Mouse (Mus musculus) stomach, postnatal 0 days (tissue): ENCODE results near the gene Snapin. TPM values are rescaled to one million over a fixed set of nuclear protein-coding genes. Genes with fewer than 3 reads are reported as not detected.

Source experiments
- ATAC-seq: fragments of 200-750 bp; cut with Nextera tagmentation; 2 replicates; pipeline ENCODE4 v1.8.0; 2017; ENCODE audit not compliant: low FRiP score, low TSS enrichment
- DNase-seq: peaks from one replicate; pipeline ENCODE4 v3.0.0-alpha.2; 2016; ENCODE audit warnings: low spot score
- H3K27ac ChIP-seq: fragments of 300-500 bp; sonication (generic); replicated peaks from 2 replicates; pipeline ENCODE4 v1.5.1; 2014; ENCODE audit warnings: mild to moderate bottlenecking, control low read depth
- H3K27me3 ChIP-seq: fragments of 300-500 bp; sonication (generic); 2 replicates; pipeline ENCODE4 v1.6.1; 2014; ENCODE audit warnings: low read length; ENCODE audit not compliant: control insufficient read depth, insufficient read depth
- H3K36me3 ChIP-seq: fragments of 300-500 bp; sonication (generic); 2 replicates; pipeline ENCODE4 v1.6.1; 2014; ENCODE audit warnings: low read length, mixed read lengths; ENCODE audit not compliant: control insufficient read depth, insufficient read depth
- H3K4me1 ChIP-seq: fragments of 300-500 bp; sonication (generic); replicated peaks from 2 replicates; pipeline ENCODE4 v1.6.1; 2014; ENCODE audit warnings: antibody characterized with exemption; ENCODE audit not compliant: control insufficient read depth, insufficient read depth
- H3K4me2 ChIP-seq: fragments of 300-500 bp; sonication (generic); replicated peaks from 2 replicates; pipeline ENCODE4 v1.6.1; 2014; ENCODE audit warnings: low read depth, mild to moderate bottlenecking, control low read depth, moderate library complexity
- H3K4me3 ChIP-seq: fragments of 300-500 bp; sonication (generic); 2 replicates; pipeline ENCODE4 v1.5.1; 2014; ENCODE audit warnings: low read depth, low read length, control low read depth
- H3K9ac ChIP-seq: fragments of 300-500 bp; sonication (generic); 2 replicates; pipeline ENCODE4 v1.6.1; 2014; ENCODE audit warnings: mild to moderate bottlenecking, low read length, control low read depth, mixed read lengths
- H3K9me3 ChIP-seq: fragments of 300-500 bp; sonication (generic); 2 replicates; pipeline ENCODE4 v1.6.1; 2016; ENCODE audit warnings: low read length; ENCODE audit not compliant: control insufficient read depth
- CTCF ChIP-seq: IDR thresholded peaks from 2 replicates; pipeline ENCODE4 v1.5.1; 2016; ENCODE audit warnings: antibody characterized with exemption, low read depth, mild to moderate bottlenecking, moderate library complexity
- EP300 ChIP-seq: optimal IDR thresholded peaks from 2 replicates; pipeline ENCODE3; 2016; ENCODE audit warnings: antibody characterized with exemption
- WGBS: fragments of 180-500 bp; shearing (Covaris S2); extraction: QIAGEN DNeasy Blood & Tissue Kit; methylation state at CpG from one replicate; pipeline ENCODE4 v1.1.7; 2014; 5-methylcytosine and 5-hydroxymethylcytosine counted together
- polyA plus RNA-seq: library from polyadenylated mRNA; unstranded; fragments of >200 nt; fragmentation: Nextera tagmentation; extraction: Ambion mirVana; gene quantifications from 2 replicates; pipeline ENCODE4 v1.2.1, GENCODE M21; 2015

Snapin gene
- polyA plus RNA-seq, 1 experiment from 2014 or later: 63.4 TPM

- peak overlapping the region; percentile 51 for H3K9ac ChIP-seq
- DNase-seq (no peak), ATAC-seq (no peak)
- TF ChIP-seq CTCF (no peak), EP300 (no peak)
- H3K4me1 ChIP-seq: no peaks in the 10 kb centered on the region; the same call in 1 of the 2 replicates
- peak overlapping the region; percentile 46 for H3K4me2 ChIP-seq
- H3K27me3 ChIP-seq: no peaks in the 10 kb centered on the region
- H3K4me3 ChIP-seq: peak overlapping the region; percentile 37
- WGBS: 68% methylated on average over 7 of the region's 7 CpGs
- H3K9me3 ChIP-seq: no peaks in the 10 kb centered on the region
- no peaks in the 10 kb centered on the region for H3K36me3 ChIP-seq
- peak overlapping the region; percentile 88 for H3K27ac ChIP-seq
These were observed 36.5 kb upstream of the Snapin start for GRCm38 (mm10) chr3:90527291-90527873.

DNA sequence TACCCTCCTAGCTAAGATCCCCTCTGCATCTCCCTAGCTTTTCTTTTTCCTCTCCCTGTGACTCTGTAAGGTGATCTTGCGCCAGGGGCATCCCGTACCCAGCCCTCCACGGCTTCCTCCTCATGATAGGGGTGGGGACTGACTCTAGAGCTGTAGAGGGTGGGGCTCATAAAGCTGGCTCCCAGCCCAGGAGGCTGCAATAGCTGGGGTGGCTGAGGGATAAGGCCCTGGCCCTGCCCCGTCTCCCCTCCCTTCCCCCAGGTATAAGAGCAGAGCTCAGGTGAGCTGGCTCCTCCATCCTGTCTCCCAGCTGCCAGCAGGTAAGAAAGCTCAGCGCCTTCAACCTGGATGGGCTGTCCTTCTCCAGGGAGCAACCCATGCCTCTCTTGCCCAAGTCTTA lies 35.7 kb upstream of the Snapin start, which contains the start of gene S100a14:
Gene S100a14 (plus strand): TSS at position 277 of the 400 bp plus-strand sequence.
- peak within 1 kb of the TSS; percentile 37 for H3K4me3 ChIP-seq
- peak within 1 kb of the TSS; percentile 51 for H3K9ac ChIP-seq
- peak within 1 kb of the TSS; percentile 88 for H3K27ac ChIP-seq
- ATAC-seq (peak; percentile 94), DNase-seq (peak; percentile 82)
- H3K36me3 ChIP-seq: no peaks in the 10 kb centered on the region
- no peaks in the 10 kb centered on the region for H3K27me3 ChIP-seq
- peak within 1 kb of the TSS; percentile 46 for H3K4me2 ChIP-seq
- 31% methylated on average over 5 of the region's 5 CpGs for WGBS
- no peaks in the 10 kb centered on the region for H3K9me3 ChIP-seq
- no peaks in the 10 kb centered on the region; the same call in 1 of the 2 replicates for H3K4me1 ChIP-seq
- no peak for TF ChIP-seq EP300
- TF ChIP-seq CTCF: no peak

- H3K9ac ChIP-seq: peak overlapping the region; percentile 51
- no peaks in the 10 kb centered on the region for H3K27me3 ChIP-seq
These were observed 35.2 kb upstream of the Snapin start for GRCm38 (mm10) chr3:90526076-90526475.

DNA sequence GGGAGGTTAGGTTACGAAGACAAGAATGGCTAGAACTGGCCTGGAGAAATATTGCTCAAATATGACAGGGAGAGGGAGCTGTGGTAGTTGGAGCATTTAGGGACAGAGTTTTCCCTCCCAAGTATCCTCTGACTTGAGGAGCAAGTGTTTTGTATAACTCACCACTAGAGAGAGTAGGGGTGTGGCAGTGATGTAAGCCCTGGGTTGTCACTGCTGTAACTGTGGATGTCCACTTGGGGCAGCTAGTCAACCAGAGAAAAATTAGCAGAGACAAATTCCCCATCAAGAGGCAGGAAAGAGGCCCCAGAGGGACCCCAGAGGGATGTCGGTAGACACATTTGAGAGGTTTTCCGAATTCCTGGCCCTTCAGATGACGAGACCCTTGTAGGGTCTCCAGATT lies 34.6 kb upstream of the Snapin start:
- ATAC-seq: peak; percentile 39; the same call in 1 of the 2 replicates
- Histone ChIP-seq H3K4me2 (no peak overlapping the region), H3K4me1 (no peaks in the 10 kb centered on the region; the same call in 1 of the 2 replicates), H3K27me3 (no peaks in the 10 kb centered on the region), H3K9me3 (no peaks in the 10 kb centered on the region), H3K27ac (peak overlapping the region; percentile 88), H3K9ac (no peak overlapping the region), H3K36me3 (no peaks in the 10 kb centered on the region), H3K4me3 (no peak overlapping the region)
- TF ChIP-seq CTCF (peak; percentile 93), EP300 (peak; percentile 63)
- DNase-seq: peak; percentile 53
- WGBS: 59% methylated on average over 4 of the region's 4 CpGs

More at GRCm38 (mm10) chr3:90526076-90526475, 35.2 kb upstream of the Snapin start:
- Histone ChIP-seq H3K27ac (peak overlapping the region; percentile 88), H3K4me3 (no peak overlapping the region), H3K4me2 (peak overlapping the region; percentile 46), H3K4me1 (no peaks in the 10 kb centered on the region; the same call in 1 of the 2 replicates), H3K9me3 (no peaks in the 10 kb centered on the region), H3K36me3 (no peaks in the 10 kb centered on the region)
- ATAC-seq (peak; percentile 57), DNase-seq (no peak)
- 54% methylated on average over 2 of the region's 2 CpGs for WGBS
- TF ChIP-seq CTCF (no peak), EP300 (no peak)

DNA sequence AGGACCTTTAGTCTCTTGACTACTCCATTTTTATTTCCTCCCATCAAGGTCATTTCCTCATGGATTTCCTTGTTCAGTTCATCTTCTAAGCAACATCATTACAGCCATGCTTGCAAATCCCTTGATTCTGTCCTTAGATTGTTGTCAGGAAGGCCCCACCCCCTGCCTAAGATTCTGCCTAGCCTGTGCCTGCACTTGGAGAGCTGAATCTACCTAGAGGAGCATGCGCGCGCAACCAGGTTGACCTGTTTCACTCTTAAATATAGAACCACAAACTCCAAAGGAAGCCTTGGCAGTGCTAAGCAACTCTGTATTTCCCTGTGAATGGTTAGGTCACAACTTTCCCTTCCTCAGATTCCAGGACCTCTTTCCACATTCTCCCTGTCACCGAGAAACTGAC lies 26.9 kb upstream of the Snapin start:
- Histone ChIP-seq H3K4me1 (no peaks in the 10 kb centered on the region; the same call in 1 of the 2 replicates), H3K4me3 (no peak overlapping the region), H3K9ac (no peak overlapping the region), H3K36me3 (no peaks in the 10 kb centered on the region), H3K9me3 (no peaks in the 10 kb centered on the region), H3K27me3 (no peaks in the 10 kb centered on the region), H3K27ac (no peak overlapping the region), H3K4me2 (no peak overlapping the region)
- TF ChIP-seq CTCF (no peak), EP300 (no peak)
- DNase-seq (no peak), ATAC-seq (no peak)
- WGBS: 72% methylated on average over 4 of the region's 4 CpGs

DNA sequence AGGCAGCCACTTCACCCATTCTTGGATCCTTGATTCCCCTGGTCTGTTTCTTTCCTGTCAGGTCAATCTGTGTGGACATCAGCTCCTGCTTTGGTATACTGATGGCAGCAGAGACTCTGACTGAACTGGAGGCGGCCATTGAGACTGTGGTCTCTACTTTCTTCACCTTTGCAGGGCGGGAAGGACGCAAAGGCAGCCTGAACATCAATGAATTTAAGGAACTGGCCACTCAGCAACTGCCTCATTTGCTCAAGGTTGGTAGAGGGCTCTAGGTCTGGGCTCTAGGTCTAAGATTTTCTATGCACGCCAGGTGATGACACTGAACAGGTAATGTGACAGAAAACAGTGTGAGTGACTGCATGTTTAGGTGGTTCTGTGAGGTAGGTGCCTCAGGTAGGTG lies 25.0 kb upstream of the Snapin start:
- Histone ChIP-seq H3K4me3 (no peak overlapping the region; the same call in 1 of the 2 replicates), H3K4me1 (no peaks in the 10 kb centered on the region; the same call in 1 of the 2 replicates), H3K27ac (no peak overlapping the region), H3K4me2 (peak overlapping the region; percentile 88; the same call in 1 of the 2 replicates), H3K9ac (no peak overlapping the region), H3K36me3 (no peaks in the 10 kb centered on the region; the same call in 1 of the 2 replicates), H3K9me3 (no peaks in the 10 kb centered on the region), H3K27me3 (no peaks in the 10 kb centered on the region)
- 96% methylated on average over 4 of the region's 4 CpGs for WGBS
- TF ChIP-seq CTCF: no peak
- no peak for TF ChIP-seq EP300
- no peak for DNase-seq
- ATAC-seq: no peak
